In the genomic region with DNA sequence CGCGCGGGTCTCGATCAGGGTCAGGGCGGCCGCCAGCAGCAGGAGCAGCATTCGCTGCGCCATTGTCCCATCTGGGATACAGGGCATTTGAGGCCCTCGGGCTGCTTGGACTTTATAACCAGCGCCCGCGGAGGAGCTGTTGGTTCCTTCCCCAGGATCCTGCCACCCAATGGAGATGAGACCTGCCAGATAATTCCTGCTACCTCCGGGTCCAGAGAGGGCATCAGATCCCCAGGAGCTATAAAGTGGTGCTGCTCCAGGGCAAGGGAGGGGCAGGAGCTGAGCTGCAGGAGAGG, we compare ENCODE assay signal across 12 mouse cellular contexts. TPM values are rescaled to one million over a fixed set of nuclear protein-coding genes. Genes with fewer than 3 reads are reported as not detected.
A peak's percentile ranks its signal among the peaks of the same experiment; 100 is the strongest.
DNase-seq lines count a peak whose midpoint lies in the region; ATAC-seq and TF ChIP-seq lines count a peak whose summit lies in the region.
"Not testable (repeated sequence)": the region's sequence is repeated elsewhere in the genome, so short reads cannot be mapped to it uniquely, and the experiment has no call there.
"Had no signal": no experiment of that assay in that cellular context is flagged by ENCODE, and none has a peak within 500 bp of the region (broad histone marks: within the 10 kb centered on the region; RNA-seq: fewer than 3 reads in every experiment).

No protein-coding gene starts in this region.

- H3K9ac ChIP-seq in ES-E14 (ENCODE audit: insufficient read depth, low read depth, low read length, poor library complexity, severe bottlenecking); forebrain, embryonic 11.5 days (ENCODE audit: low read length); hindbrain, embryonic 16.5 days (ENCODE audit: low read depth, low read length); liver, embryonic 15.5 days; midbrain, embryonic 11.5 days (ENCODE audit: low read length): not testable (repeated sequence)
- H3K9ac ChIP-seq in heart, embryonic 12.5 days = peak overlapping the region; percentile 56; the same call in 1 of the 2 replicates

- H3K9me3 ChIP-seq in ES-E14 (ENCODE audit: control insufficient read depth, insufficient read depth, low read depth, low read length); forebrain, embryonic 11.5 days (ENCODE audit: control insufficient read depth, low read length); heart, embryonic 12.5 days (replicated peaks); hindbrain, embryonic 16.5 days (ENCODE audit: control insufficient read depth, low read length); liver, embryonic 15.5 days (replicated peaks); midbrain, embryonic 11.5 days (ENCODE audit: control insufficient read depth, low read length): not testable (repeated sequence)

- in situ Hi-C loops in ES-E14 (cut with MboI; ENCODE audit: low sequenced_read_pairs in 2 of 2, unreplicated experiment in 2 of 2) = not testable (repeated sequence)

- H3K4me3 ChIP-seq in ES-E14 (ENCODE audit: insufficient read depth in 1 of 2, low read depth in 1 of 2, low read length in 2 of 2, poor library complexity in 1 of 2, severe bottlenecking in 1 of 2) = peak overlapping the region; percentile 53 to 57
- H3K4me3 ChIP-seq in forebrain, embryonic 11.5 days (ENCODE audit: low read depth, low read length) = peak overlapping the region; percentile 19; the same call in 1 of the 2 replicates
- peak overlapping the region; percentile 49 for H3K4me3 ChIP-seq in heart, embryonic 12.5 days
- H3K4me3 ChIP-seq in hindbrain, embryonic 16.5 days (ENCODE audit: low read length) = peak overlapping the region; percentile 38
- H3K4me3 ChIP-seq in left cerebral cortex, adult 2 months = peak overlapping the region; percentile 42
- H3K4me3 ChIP-seq in liver, embryonic 15.5 days (replicated peaks) = peak overlapping the region; percentile 42
- peak overlapping the region; percentile 26; the same call in 1 of the 2 replicates for H3K4me3 ChIP-seq in midbrain, embryonic 11.5 days (ENCODE audit: low read depth, low read length)
- H3K4me3 ChIP-seq in olfactory bulb, adult 2 months (ENCODE audit: insufficient read depth, low read depth, low read length) = peak overlapping the region; percentile 35

- not testable (repeated sequence) for ATAC-seq in forebrain, embryonic 11.5 days (replicated peaks; ENCODE audit: low FRiP score); heart, embryonic 12.5 days (ENCODE audit: insufficient number of reproducible peaks, low FRiP score); hindbrain, embryonic 16.5 days; liver, embryonic 15.5 days (ENCODE audit: insufficient read depth); midbrain, embryonic 11.5 days (ENCODE audit: low FRiP score)

- intact Hi-C loops in left cerebral cortex, adult 2 months (cut with DNase I) = not testable (repeated sequence)

- DNase-seq in ES-E14 (ENCODE audit: low read depth, low spot score); forebrain, embryonic 11.5 days (ENCODE audit: low spot score); left cerebral cortex, adult 2 months (ENCODE audit: extremely low spot score in 1 of 2, low spot score in 2 of 2); midbrain, embryonic 11.5 days (ENCODE audit: low spot score, missing footprints): not testable (repeated sequence)

- not testable (repeated sequence) for TF ChIP-seq POLR2A in olfactory bulb, adult 2 months (IDR thresholded peaks at IDR 0.05; ENCODE audit: insufficient read depth, low read depth, low read length)

- H3K4me2 ChIP-seq in forebrain, embryonic 11.5 days (ENCODE audit: low read depth, low read length, severe bottlenecking) = peak overlapping the region; percentile 34; the same call in 1 of the 2 replicates
- H3K4me2 ChIP-seq in heart, embryonic 12.5 days = peak overlapping the region; percentile 73
- peak overlapping the region; percentile 59 for H3K4me2 ChIP-seq in hindbrain, embryonic 16.5 days (ENCODE audit: low read length)
- H3K4me2 ChIP-seq in liver, embryonic 15.5 days = peak overlapping the region; percentile 61
- peak overlapping the region; percentile 33 for H3K4me2 ChIP-seq in midbrain, embryonic 11.5 days

- WGBS in forebrain, embryonic 11.5 days = under 1% methylated on average over 13 of the region's 13 CpGs
- under 1% methylated on average over 13 of the region's 13 CpGs for WGBS in heart, embryonic 12.5 days
- 8% methylated on average over 13 of the region's 13 CpGs for WGBS in hindbrain, embryonic 16.5 days
- WGBS in liver, embryonic 15.5 days (ENCODE audit: insufficient replicate concordance) = 2% methylated on average over 13 of the region's 13 CpGs
- WGBS in midbrain, embryonic 11.5 days = under 1% methylated on average over 13 of the region's 13 CpGs
- WGBS in olfactory bulb, adult 2 months = 7% methylated on average over 13 of the region's 13 CpGs

- H3K27ac ChIP-seq in ES-E14 (ENCODE audit: insufficient read depth, low read depth, low read length, poor library complexity, severe bottlenecking); forebrain, embryonic 11.5 days (ENCODE audit: low read depth, low read length); heart, embryonic 12.5 days (ENCODE audit: poor library complexity, severe bottlenecking); hindbrain, embryonic 16.5 days (ENCODE audit: low read depth, low read length); left cerebral cortex, adult 2 months; liver, embryonic 15.5 days (replicated peaks); midbrain, embryonic 11.5 days (ENCODE audit: low read depth, low read length); olfactory bulb, adult 2 months (ENCODE audit: insufficient read depth, low read depth, low read length): not testable (repeated sequence)

- H3K27me3 ChIP-seq in forebrain, embryonic 11.5 days (ENCODE audit: control insufficient read depth, insufficient read depth, low read length) = peaks cover 24% of the 10 kb centered on the region
- H3K27me3 ChIP-seq in heart, embryonic 12.5 days (replicated peaks) = peaks cover 61% of the 10 kb centered on the region
- H3K27me3 ChIP-seq in hindbrain, embryonic 16.5 days (replicated peaks; ENCODE audit: control insufficient read depth, insufficient read depth, low read length) = peaks cover 35% of the 10 kb centered on the region
- peaks cover 64% of the 10 kb centered on the region for H3K27me3 ChIP-seq in liver, embryonic 15.5 days
- H3K27me3 ChIP-seq in midbrain, embryonic 11.5 days (ENCODE audit: control insufficient read depth, insufficient read depth, low read length) = peaks cover 22% of the 10 kb centered on the region

- not testable (repeated sequence) for H3K36me3 ChIP-seq in ES-E14 (ENCODE audit: control insufficient read depth, insufficient read depth, low read length, poor library complexity, severe bottlenecking); forebrain, embryonic 11.5 days (ENCODE audit: control insufficient read depth, insufficient read depth, low read length); heart, embryonic 12.5 days; hindbrain, embryonic 16.5 days (ENCODE audit: control insufficient read depth, insufficient read depth, low read length); liver, embryonic 15.5 days (replicated peaks); midbrain, embryonic 11.5 days (ENCODE audit: control insufficient read depth, insufficient read depth, low read length)

- H3K4me1 ChIP-seq in ES-E14 (ENCODE audit: control insufficient read depth in 2 of 2, insufficient read depth in 2 of 2, low read length in 2 of 2, poor library complexity in 1 of 2); forebrain, embryonic 11.5 days (replicated peaks; ENCODE audit: control insufficient read depth, insufficient read depth, low read length); heart, embryonic 12.5 days (replicated peaks); hindbrain, embryonic 16.5 days (ENCODE audit: control insufficient read depth, insufficient read depth, low read depth, low read length); liver, embryonic 15.5 days (replicated peaks); midbrain, embryonic 11.5 days (ENCODE audit: control insufficient read depth, insufficient read depth, low read length): not testable (repeated sequence)
- peaks cover 12% of the 10 kb centered on the region for H3K4me1 ChIP-seq in olfactory bulb, adult 2 months (ENCODE audit: control insufficient read depth, insufficient read depth, low read length)

- not testable (repeated sequence) for TF ChIP-seq CTCF in left cerebral cortex, adult 2 months (IDR thresholded peaks at IDR 0.05); olfactory bulb, adult 2 months (IDR thresholded peaks at IDR 0.05; ENCODE audit: insufficient read depth, low read depth, low read length)

RNA-seq across cellular contexts. Expression of a gene that starts 16.6 kb away (rescaled TPM):
- 0.63 TPM in 1 of 2 replicates, not detected in the other for total RNA-seq in ES-E14 (2012; rRNA removed)
- polyA plus RNA-seq in forebrain, embryonic 11.5 days (2014; fragmentation: Nextera tagmentation; extraction: Ambion mirVana) = not detected in 2 replicates
- not detected in 2 replicates for polyA plus RNA-seq in heart, embryonic 12.5 days (2016; fragmentation: Nextera tagmentation; extraction: Ambion mirVana)
- polyA plus RNA-seq in hindbrain, embryonic 16.5 days (2015; fragmentation: Nextera tagmentation; extraction: Ambion mirVana) = not detected in 2 replicates
- total RNA-seq in left cerebral cortex, adult 2 months (2021) = not detected
- not detected in 2 replicates for polyA plus RNA-seq in liver, embryonic 15.5 days (2015; fragmentation: Nextera tagmentation; extraction: Ambion mirVana)
- not detected in 2 replicates for polyA plus RNA-seq in midbrain, embryonic 11.5 days (2014; fragmentation: Nextera tagmentation; extraction: Ambion mirVana)
- not detected in 2 replicates for polyA plus RNA-seq in olfactory bulb, adult 2 months (2012; ENCODE audit: insufficient read depth, insufficient read length, low replicate concordance, missing spikeins)
- total RNA-seq: left cerebral cortex, postnatal 14 days had no signal
- polyA plus RNA-seq: brain, embryonic 14.5 days had no signal

RNA-seq across cellular contexts. Expression of a gene that starts 22.5 kb away (rescaled TPM):
- not detected in 2 replicates for total RNA-seq in ES-E14 (2012; rRNA removed)
- polyA plus RNA-seq in forebrain, embryonic 11.5 days (2014; fragmentation: Nextera tagmentation; extraction: Ambion mirVana) = not detected in 2 replicates
- polyA plus RNA-seq in heart, embryonic 12.5 days (2016; fragmentation: Nextera tagmentation; extraction: Ambion mirVana) = 0.18 TPM in 1 of 2 replicates, not detected in the other
- not detected in 2 replicates for polyA plus RNA-seq in hindbrain, embryonic 16.5 days (2015; fragmentation: Nextera tagmentation; extraction: Ambion mirVana)
- total RNA-seq in left cerebral cortex, adult 2 months (2021) = not detected
- polyA plus RNA-seq in liver, embryonic 15.5 days (2015; fragmentation: Nextera tagmentation; extraction: Ambion mirVana) = not detected in 2 replicates
- polyA plus RNA-seq in midbrain, embryonic 11.5 days (2014; fragmentation: Nextera tagmentation; extraction: Ambion mirVana) = 0.16 TPM in 1 of 2 replicates, not detected in the other
- polyA plus RNA-seq in olfactory bulb, adult 2 months (2012; ENCODE audit: insufficient read depth, insufficient read length, low replicate concordance, missing spikeins) = not detected in 2 replicates
- total RNA-seq: heart, adult 18-20 months; layer of hippocampus, adult 8-10 months; left cerebral cortex, postnatal 14 days had no signal
- polyA plus RNA-seq: brain, embryonic 14.5 days had no signal

RNA-seq across cellular contexts. Expression of a gene that starts 24.3 kb away (rescaled TPM):
- total RNA-seq in ES-E14 (2012; rRNA removed) = not detected in 2 replicates
- not detected in 2 replicates for polyA plus RNA-seq in forebrain, embryonic 11.5 days (2014; fragmentation: Nextera tagmentation; extraction: Ambion mirVana)
- not detected in 2 replicates for polyA plus RNA-seq in heart, embryonic 12.5 days (2016; fragmentation: Nextera tagmentation; extraction: Ambion mirVana)
- not detected in 2 replicates for polyA plus RNA-seq in hindbrain, embryonic 16.5 days (2015; fragmentation: Nextera tagmentation; extraction: Ambion mirVana)
- total RNA-seq in left cerebral cortex, adult 2 months (2021) = not detected
- not detected in 2 replicates for polyA plus RNA-seq in liver, embryonic 15.5 days (2015; fragmentation: Nextera tagmentation; extraction: Ambion mirVana)
- not detected in 2 replicates for polyA plus RNA-seq in midbrain, embryonic 11.5 days (2014; fragmentation: Nextera tagmentation; extraction: Ambion mirVana)
- not detected in 2 replicates for polyA plus RNA-seq in olfactory bulb, adult 2 months (2012; ENCODE audit: insufficient read depth, insufficient read length, low replicate concordance, missing spikeins)
- total RNA-seq: left cerebral cortex, postnatal 14 days had no signal
- polyA plus RNA-seq: brain, embryonic 14.5 days had no signal

RNA-seq across cellular contexts. Expression of a gene that starts 44.3 kb away (rescaled TPM):
- total RNA-seq in ES-E14 (2012; rRNA removed) = 0.22 TPM in 1 of 2 replicates, not detected in the other
- polyA plus RNA-seq in forebrain, embryonic 11.5 days (2014; fragmentation: Nextera tagmentation; extraction: Ambion mirVana) = not detected in 2 replicates
- not detected in 2 replicates for polyA plus RNA-seq in heart, embryonic 12.5 days (2016; fragmentation: Nextera tagmentation; extraction: Ambion mirVana)
- polyA plus RNA-seq in hindbrain, embryonic 16.5 days (2015; fragmentation: Nextera tagmentation; extraction: Ambion mirVana) = not detected in 2 replicates
- not detected for total RNA-seq in left cerebral cortex, adult 2 months (2021)
- not detected in 2 replicates for polyA plus RNA-seq in liver, embryonic 15.5 days (2015; fragmentation: Nextera tagmentation; extraction: Ambion mirVana)
- polyA plus RNA-seq in midbrain, embryonic 11.5 days (2014; fragmentation: Nextera tagmentation; extraction: Ambion mirVana) = not detected in 2 replicates
- not detected in 2 replicates for polyA plus RNA-seq in olfactory bulb, adult 2 months (2012; ENCODE audit: insufficient read depth, insufficient read length, low replicate concordance, missing spikeins)
- total RNA-seq: heart, adult 18-20 months; layer of hippocampus, adult 8-10 months; left cerebral cortex, postnatal 14 days had no signal
- polyA plus RNA-seq: brain, embryonic 14.5 days had no signal
